ENCODE assay signal across 12 mouse cellular contexts in genomic region chr11:109217827-109218536, GRCm38 (mm10).
DNase-seq lines count a peak whose midpoint lies in the region; ATAC-seq lines count a peak whose summit lies in the region.
"Had no signal": no experiment of that assay in that cellular context is flagged by ENCODE, and none has a peak within 500 bp of the region (broad histone marks: within the 10 kb centered on the region; RNA-seq: fewer than 3 reads in every experiment).

No protein-coding gene starts in this region.

- H3K9ac ChIP-seq in midbrain, embryonic 15.5 days, result no peak overlapping the region; the same call in 1 of the 2 replicates

- peak; percentile 31 for DNase-seq in adrenal gland, adult 2 months
- no peak for DNase-seq in adrenal gland, adult 18-20 months (ENCODE audit: low spot score in 2 of 2)
- peak; percentile 66 for DNase-seq in embryo, embryonic 10 days (ENCODE audit: low spot score)
- DNase-seq in hindbrain, embryonic 10.5 days (ENCODE audit: low spot score), result peak; percentile 48
- DNase-seq in gastrocnemius, postnatal 36 days, result no peak
- DNase-seq in spleen, postnatal 14 days (ENCODE audit: low spot score in 2 of 2), result no peak
- DNase-seq: cerebellum, postnatal 25 days; lung, adult 18-20 months had no signal

- no peaks in the 10 kb centered on the region for H3K36me3 ChIP-seq in hindbrain, embryonic 10.5 days
- no peaks in the 10 kb centered on the region for H3K36me3 ChIP-seq in midbrain, embryonic 15.5 days (replicated peaks)
- H3K36me3 ChIP-seq: G1E had no signal

- no peaks in the 10 kb centered on the region for H3K9me3 ChIP-seq in hindbrain, embryonic 10.5 days
- H3K9me3 ChIP-seq in midbrain, embryonic 15.5 days, result no peaks in the 10 kb centered on the region

- H3K27ac ChIP-seq in hindbrain, embryonic 10.5 days, result peak overlapping the region; percentile 81
- H3K27ac ChIP-seq in midbrain, embryonic 15.5 days, result peak overlapping the region; percentile 82

- H3K27me3 ChIP-seq in hindbrain, embryonic 10.5 days (ENCODE audit: insufficient read depth, poor library complexity, severe bottlenecking), result 0 out of 2 replicates have a peak, but pooled peaks cover 6% of the 10 kb centered on the region
- no peaks in the 10 kb centered on the region for H3K27me3 ChIP-seq in midbrain, embryonic 15.5 days (replicated peaks)

- peak overlapping the region; percentile 27 for H3K4me2 ChIP-seq in midbrain, embryonic 15.5 days

- peak; percentile 90 for ATAC-seq in midbrain, embryonic 15.5 days (replicated peaks)
- no peak for ATAC-seq in cerebellum, adult (ENCODE audit: insufficient number of reproducible peaks, low FRiP score, low TSS enrichment)
- ATAC-seq: intestine, postnatal 0 days had no signal

- 40% methylated on average over 12 of the region's 12 CpGs for WGBS in hindbrain, embryonic 10.5 days
- 19% methylated on average over 12 of the region's 12 CpGs for WGBS in midbrain, embryonic 15.5 days

- peaks cover 33% of the 10 kb centered on the region for H3K4me1 ChIP-seq in hindbrain, embryonic 10.5 days (replicated peaks)
- peaks cover 15% of the 10 kb centered on the region for H3K4me1 ChIP-seq in midbrain, embryonic 15.5 days

- intact Hi-C loops in gastrocnemius, postnatal 36 days (cut with DNase I), result no loop called here

- H3K4me3 ChIP-seq in hindbrain, embryonic 10.5 days, result no peak overlapping the region
- no peak overlapping the region for H3K4me3 ChIP-seq in midbrain, embryonic 15.5 days

Comparison
In these comparisons a context has a peak if more than half of its experiments do, and no peak if none do; other contexts are left out.
1. DNase-seq: peak in adrenal gland, adult 2 months (single experiment), embryo, embryonic 10 days (single experiment) and hindbrain, embryonic 10.5 days (single experiment); none in adrenal gland, adult 18-20 months (0 of 2), gastrocnemius, postnatal 36 days (0 of 2) and spleen, postnatal 14 days (0 of 2).